ENCODE assay signal across 12 mouse cellular contexts in the genomic region with DNA sequence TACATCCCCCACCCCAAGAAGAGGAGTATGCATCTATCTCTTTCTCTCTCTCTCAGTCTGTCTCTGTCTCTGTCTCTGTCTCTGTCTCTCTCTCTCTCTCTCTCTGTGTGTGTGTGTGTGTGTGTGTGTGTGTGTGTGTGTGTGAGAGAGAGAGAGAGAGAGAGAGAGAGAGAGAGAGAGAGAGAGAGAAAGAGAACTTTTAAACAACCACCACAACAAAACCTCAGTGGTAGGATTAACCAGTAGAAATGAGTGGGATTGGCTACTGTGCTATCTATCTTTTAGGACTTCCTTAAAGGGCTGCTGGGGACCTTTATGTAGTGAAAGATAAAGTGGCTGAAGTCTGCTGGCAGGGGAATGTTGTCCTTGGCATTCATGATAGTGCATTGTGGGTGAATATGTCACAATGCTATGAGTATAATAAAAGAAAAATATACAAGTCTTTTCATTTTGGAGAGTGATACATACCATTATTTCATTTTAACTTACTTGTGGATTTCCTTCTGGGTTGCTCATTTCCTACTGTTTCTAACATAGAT. TPM values are rescaled to one million over a fixed set of nuclear protein-coding genes. Genes with fewer than 3 reads are reported as not detected.
A peak's percentile ranks its signal among the peaks of the same experiment; 100 is the strongest.
DNase-seq lines count a peak whose midpoint lies in the region; ATAC-seq and TF ChIP-seq lines count a peak whose summit lies in the region.
"Had no signal": no experiment of that assay in that cellular context is flagged by ENCODE, and none has a peak within 500 bp of the region (broad histone marks: within the 10 kb centered on the region; RNA-seq: fewer than 3 reads in every experiment).

No protein-coding gene starts in this region.

- intact Hi-C loops in heart, adult 2 months (cut with DNase I) = no loop called here
- intact Hi-C loops in heart, postnatal 14 days (cut with DNase I) = loop anchor here (2.0 kb wide), 1 partner anchor 25 kb away; no protein-coding TSS in a partner anchor

- no peak for TF ChIP-seq EP300 in heart, adult 2 months (IDR thresholded peaks at IDR 0.05; ENCODE audit: insufficient read depth, low read depth, low read length)
- TF ChIP-seq EP300 in liver, postnatal 0 days (IDR thresholded peaks at IDR 0.05; ENCODE audit: low read depth) = peak; percentile 63; the same call in 1 of the 2 replicates

- DNase-seq in heart, adult 2 months = no peak
- no peak for DNase-seq in heart, postnatal 14 days
- no peak for DNase-seq in lung, postnatal 25 days (ENCODE audit: low spot score)
- peak; percentile 40 to 61 for DNase-seq in adrenal gland, postnatal 36 days
- DNase-seq in liver, postnatal 0 days = no peak
- DNase-seq in testis, postnatal 10 days (ENCODE audit: low spot score) = no peak
- DNase-seq: kidney, adult 2 months; midbrain, embryonic 14.5 days had no signal

- peak; percentile 31; the same call in 1 of the 2 replicates for ATAC-seq in lung, embryonic 16.5 days (ENCODE audit: low read depth)
- ATAC-seq in liver, postnatal 0 days = peak; percentile 34; the same call in 1 of the 2 replicates
- no peak for ATAC-seq in midbrain, embryonic 16.5 days

- no peak for TF ChIP-seq CTCF in heart, adult 2 months (IDR thresholded peaks at IDR 0.05)
- no peak for TF ChIP-seq CTCF in liver, postnatal 0 days (IDR thresholded peaks at IDR 0.05; ENCODE audit: low read depth)

- no peaks in the 10 kb centered on the region for H3K9me3 ChIP-seq in lung, embryonic 16.5 days (ENCODE audit: control insufficient read depth, low read length)
- no peaks in the 10 kb centered on the region for H3K9me3 ChIP-seq in liver, postnatal 0 days (ENCODE audit: low read length)
- no peaks in the 10 kb centered on the region for H3K9me3 ChIP-seq in midbrain, embryonic 16.5 days (replicated peaks; ENCODE audit: control insufficient read depth, low read length, poor library complexity, severe bottlenecking)
- H3K9me3 ChIP-seq: limb, embryonic 13.5 days had no signal

- peaks cover 37% of the 10 kb centered on the region for H3K4me1 ChIP-seq in heart, adult 2 months (ENCODE audit: control insufficient read depth, insufficient read depth, low read length)
- H3K4me1 ChIP-seq in lung, embryonic 16.5 days (replicated peaks; ENCODE audit: control insufficient read depth, insufficient read depth, low read length) = peaks cover 59% of the 10 kb centered on the region
- peaks cover 77% of the 10 kb centered on the region for H3K4me1 ChIP-seq in liver, postnatal 0 days (ENCODE audit: insufficient read depth)
- H3K4me1 ChIP-seq in midbrain, embryonic 16.5 days (ENCODE audit: control insufficient read depth, insufficient read depth, low read length) = peaks cover 13% of the 10 kb centered on the region

- no peaks in the 10 kb centered on the region for H3K27me3 ChIP-seq in heart, adult 2 months (ENCODE audit: control insufficient read depth, insufficient read depth, low read length)
- no peaks in the 10 kb centered on the region for H3K27me3 ChIP-seq in lung, embryonic 16.5 days (ENCODE audit: control insufficient read depth, insufficient read depth, low read depth, low read length)
- no peaks in the 10 kb centered on the region for H3K27me3 ChIP-seq in liver, postnatal 0 days (ENCODE audit: insufficient read depth, low read length)
- no peaks in the 10 kb centered on the region for H3K27me3 ChIP-seq in midbrain, embryonic 16.5 days (ENCODE audit: control insufficient read depth, insufficient read depth, low read depth, low read length)
- H3K27me3 ChIP-seq: limb, embryonic 13.5 days had no signal

- H3K36me3 ChIP-seq in heart, adult 2 months (ENCODE audit: control insufficient read depth, insufficient read depth, low read length) = peaks cover 80% of the 10 kb centered on the region
- H3K36me3 ChIP-seq in lung, embryonic 16.5 days (ENCODE audit: control insufficient read depth, insufficient read depth, low read length) = no peaks in the 10 kb centered on the region
- no peaks in the 10 kb centered on the region for H3K36me3 ChIP-seq in liver, postnatal 0 days (replicated peaks; ENCODE audit: insufficient read depth, low read length)
- no peaks in the 10 kb centered on the region for H3K36me3 ChIP-seq in midbrain, embryonic 16.5 days (ENCODE audit: control insufficient read depth, insufficient read depth, low read length)
- H3K36me3 ChIP-seq: limb, embryonic 13.5 days had no signal

- H3K4me2 ChIP-seq in lung, embryonic 16.5 days (ENCODE audit: low read depth, low read length) = no peak overlapping the region
- H3K4me2 ChIP-seq in liver, postnatal 0 days (ENCODE audit: low read depth, low read length) = 0 out of 2 replicates have a peak overlapping the region, but pooled peaks have one; percentile 9
- H3K4me2 ChIP-seq in midbrain, embryonic 16.5 days (ENCODE audit: low read length) = no peak overlapping the region
- H3K4me2 ChIP-seq: hindbrain, embryonic 14.5 days; limb, embryonic 13.5 days had no signal

- H3K9ac ChIP-seq in heart, adult 2 months (ENCODE audit: low read depth, low read length) = no peak overlapping the region; the same call in 1 of the 2 replicates
- no peak overlapping the region for H3K9ac ChIP-seq in lung, embryonic 16.5 days (ENCODE audit: low read length)
- H3K9ac ChIP-seq in liver, postnatal 0 days (replicated peaks) = no peak overlapping the region
- H3K9ac ChIP-seq in midbrain, embryonic 16.5 days (ENCODE audit: low read depth, low read length) = no peak overlapping the region
- H3K9ac ChIP-seq: hindbrain, embryonic 14.5 days; limb, embryonic 13.5 days had no signal

- TF ChIP-seq POLR2A in heart, adult 2 months (IDR thresholded peaks at IDR 0.05; ENCODE audit: insufficient read depth, low read depth, low read length) = no peak

- H3K4me3 ChIP-seq in heart, adult 2 months = no peak overlapping the region
- H3K4me3 ChIP-seq in lung, embryonic 16.5 days (ENCODE audit: low read length) = no peak overlapping the region
- H3K4me3 ChIP-seq in liver, postnatal 0 days (ENCODE audit: low read depth, low read length) = no peak overlapping the region
- H3K4me3 ChIP-seq in midbrain, embryonic 16.5 days (ENCODE audit: low read depth, low read length) = no peak overlapping the region
- H3K4me3 ChIP-seq: limb, embryonic 13.5 days had no signal

- H3K27ac ChIP-seq in heart, adult 2 months = peak overlapping the region; percentile 78
- H3K27ac ChIP-seq in lung, embryonic 16.5 days (ENCODE audit: low read length) = no peak overlapping the region; the same call in 1 of the 2 replicates
- H3K27ac ChIP-seq in liver, postnatal 0 days (ENCODE audit: low read depth) = no peak overlapping the region
- H3K27ac ChIP-seq in midbrain, embryonic 16.5 days (ENCODE audit: low read length) = no peak overlapping the region
- H3K27ac ChIP-seq: hindbrain, embryonic 14.5 days; limb, embryonic 13.5 days had no signal

- H3K79me2 ChIP-seq in heart, adult 2 months (replicated peaks; ENCODE audit: control insufficient read depth, insufficient read depth, low read length) = peaks cover 12% of the 10 kb centered on the region

RNA-seq across cellular contexts. Expression of a gene that starts 27.5 kb away (rescaled TPM):
- total RNA-seq in heart, adult 2 months (2021) = 10 to 100 TPM; 67.4 to 78.6 TPM
- 50.1 and 75.8 TPM in 2 replicates for polyA plus RNA-seq in heart, adult 2 months (2012; rRNA removed)
- 10 to 100 TPM; 63.4 to 66.2 TPM for total RNA-seq in heart, postnatal 14 days (2021)
- 21.9 and 22.8 TPM in 2 replicates for polyA plus RNA-seq in lung, embryonic 16.5 days (2015; fragmentation: Nextera tagmentation; extraction: Ambion mirVana)
- total RNA-seq in adrenal gland, postnatal 36 days (2021) = 10 to 100 TPM; 53.9 to 59.4 TPM
- 8.6 and 10.8 TPM in 2 replicates for polyA plus RNA-seq in liver, postnatal 0 days (2015; fragmentation: Nextera tagmentation; extraction: Ambion mirVana)
- polyA plus RNA-seq in midbrain, embryonic 16.5 days (2015; fragmentation: Nextera tagmentation; extraction: Ambion mirVana) = 10.4 and 11.0 TPM in 2 replicates

RNA-seq across cellular contexts. Expression of a gene that starts 57.3 kb away (rescaled TPM):
- under 1 TPM in 1 of 2 experiments, not detected in 1; 0.05 TPM for total RNA-seq in heart, adult 2 months (2021)
- polyA plus RNA-seq in heart, adult 2 months (2012; rRNA removed) = not detected in 2 replicates
- under 1 TPM in 1 of 2 experiments, not detected in 1; 0.07 TPM for total RNA-seq in heart, postnatal 14 days (2021)
- polyA plus RNA-seq in lung, embryonic 16.5 days (2015; fragmentation: Nextera tagmentation; extraction: Ambion mirVana) = 0.06 TPM in 1 of 2 replicates, not detected in the other
- total RNA-seq in adrenal gland, postnatal 36 days (2021) = not detected
- not detected in 2 replicates for polyA plus RNA-seq in liver, postnatal 0 days (2015; fragmentation: Nextera tagmentation; extraction: Ambion mirVana)
- 3.8 and 3.9 TPM in 2 replicates for polyA plus RNA-seq in midbrain, embryonic 16.5 days (2015; fragmentation: Nextera tagmentation; extraction: Ambion mirVana)
- polyA plus RNA-seq: kidney, adult 2 months had no signal

Comparison
In these comparisons a context has a peak if more than half of its experiments do, and no peak if none do; other contexts are left out.
1. DNase-seq: peak in adrenal gland, postnatal 36 days (2 of 2); none in heart, adult 2 months (0 of 2), heart, postnatal 14 days (0 of 2), lung, postnatal 25 days (single experiment), liver, postnatal 0 days (single experiment) and testis, postnatal 10 days (single experiment).